Mouse (Mus musculus) myocyte (in vitro differentiated cells): ENCODE data around the gene Fam20b.

ENCODE experiments used
- MAX ChIP-seq: IDR thresholded peaks from one replicate; pipeline ENCODE4 v1.6.1; 2011; ENCODE audit warnings: low read depth, mild to moderate bottlenecking, control low read depth
- POLR2A ChIP-seq: IDR thresholded peaks from one replicate; pipeline ENCODE4 v1.6.1; 2011; ENCODE audit warnings: low read depth, mild to moderate bottlenecking, control low read depth, moderate library complexity; ENCODE audit not compliant: insufficient read length

- TF ChIP-seq MAX (no peak), POLR2A (no peak)
These were observed 41.9 kb upstream of the Fam20b start for GRCm38 (mm10) chr1:156760549-156761429.
